Mouse (Mus musculus): Measurements from ENCODE around the gene St6galnac5.

Gene St6galnac5

GRCm38 (mm10) chr3:152950914-152951313 is 31.1 kb downstream of the St6galnac5 start:
- DNase-seq (ENCODE audit: low read depth, low spot score) = no peak

DNA sequence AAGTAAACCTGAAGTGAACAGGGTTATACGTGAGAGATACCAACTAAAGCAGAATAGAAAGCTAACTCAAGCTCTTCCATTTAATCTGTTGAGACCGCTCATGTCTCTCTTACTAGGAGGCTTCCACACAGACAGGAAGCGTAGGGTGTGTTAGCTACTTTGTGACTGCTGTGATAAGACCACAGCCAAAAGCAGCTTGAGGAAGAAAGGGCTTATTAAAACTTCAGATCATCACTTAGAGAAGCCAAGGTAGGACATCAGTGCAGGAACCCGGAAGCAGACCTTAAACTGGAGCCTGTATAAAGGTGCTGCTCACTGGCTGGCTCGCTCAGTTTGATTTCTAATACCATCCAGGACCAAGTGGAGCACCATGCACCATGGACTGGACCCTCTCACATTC is 31.7 kb downstream of the St6galnac5 start:
- DNase-seq (ENCODE audit: low read depth, low spot score) = no peak

DNA sequence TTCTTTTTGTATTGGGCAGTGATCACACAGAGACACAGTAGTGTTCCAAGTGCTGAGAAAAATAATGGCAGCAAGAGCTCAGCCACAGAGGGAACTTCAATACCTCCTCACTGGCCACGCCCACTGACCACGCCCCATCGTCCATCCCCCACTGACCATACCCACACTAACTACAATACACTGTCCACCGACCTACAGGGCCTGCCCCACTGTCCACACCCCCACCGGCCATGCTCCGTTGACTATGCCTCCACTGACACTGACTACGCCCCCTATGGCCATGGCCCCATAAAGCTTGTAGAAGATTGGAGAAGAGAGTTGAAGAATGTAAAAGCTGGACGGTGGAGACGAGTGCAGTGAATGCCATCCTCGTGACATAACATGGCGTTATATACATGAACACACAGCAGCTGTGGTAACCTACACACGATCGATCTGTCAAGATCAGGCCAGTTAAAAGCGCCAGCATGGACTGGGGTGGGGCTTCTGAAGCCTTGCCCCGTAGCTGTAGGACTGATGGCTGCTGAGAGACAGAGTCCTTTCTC is 32.7 kb downstream of the St6galnac5 start:
- DNase-seq (ENCODE audit: low read depth, low spot score) = no peak

- no peak for DNase-seq (ENCODE audit: low read depth, low spot score)
These were observed 33.5 kb downstream of the St6galnac5 start for GRCm38 (mm10) chr3:152948556-152948955.

DNA sequence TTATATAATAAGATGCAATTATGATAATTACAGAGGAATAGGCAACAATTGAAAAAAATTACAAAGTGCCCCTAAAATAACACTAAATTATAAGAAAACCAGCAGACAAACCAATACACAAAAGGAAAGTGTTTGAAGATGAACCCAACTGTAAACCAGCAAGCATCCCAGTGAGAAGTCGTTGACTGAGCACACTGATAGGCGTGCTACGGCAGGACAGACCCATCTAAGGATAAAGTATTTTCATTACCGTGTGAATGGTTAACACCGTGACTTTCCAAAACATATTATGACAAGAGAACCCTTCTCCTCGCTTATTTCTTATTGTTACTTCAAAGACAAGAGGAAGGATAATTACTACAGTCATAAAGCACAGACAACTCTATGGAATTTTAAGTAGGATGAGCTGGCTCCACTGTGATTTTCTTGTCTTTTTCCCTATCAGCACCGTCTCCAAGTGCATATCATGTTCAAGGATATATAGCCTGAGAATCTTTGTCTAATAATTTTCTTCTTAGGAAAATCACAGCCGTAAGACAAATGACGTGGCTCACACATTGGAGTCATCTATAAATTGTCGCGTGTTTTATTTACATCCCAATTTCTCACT is 34.9 kb downstream of the St6galnac5 start:
- DNase-seq (ENCODE audit: low read depth, low spot score) = no peak

DNA sequence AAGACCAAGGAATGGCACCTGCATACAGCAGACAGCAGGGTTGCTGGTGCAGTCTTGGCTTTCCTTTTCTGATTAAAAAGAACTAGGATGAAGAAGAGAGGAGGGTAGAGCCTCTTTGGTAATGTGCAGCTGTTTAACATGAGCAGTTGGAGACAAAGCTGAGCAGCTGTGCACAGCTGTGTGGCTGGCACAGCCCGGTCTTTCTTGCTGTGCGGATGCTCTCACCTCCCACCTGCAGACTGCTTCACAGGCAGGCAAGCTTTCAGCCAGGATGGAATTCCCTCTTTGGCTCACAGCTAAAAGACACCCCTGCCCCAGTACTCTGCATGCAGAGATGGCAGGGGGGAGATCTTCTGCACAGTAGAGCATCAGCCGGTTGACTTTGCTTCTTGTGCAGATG is 37.3 kb downstream of the St6galnac5 start:
- no peak for DNase-seq (ENCODE audit: low read depth, low spot score)

- DNase-seq (ENCODE audit: low read depth, low spot score) = no peak
These were observed 39.1 kb downstream of the St6galnac5 start for GRCm38 (mm10) chr3:152942985-152943384.

DNA sequence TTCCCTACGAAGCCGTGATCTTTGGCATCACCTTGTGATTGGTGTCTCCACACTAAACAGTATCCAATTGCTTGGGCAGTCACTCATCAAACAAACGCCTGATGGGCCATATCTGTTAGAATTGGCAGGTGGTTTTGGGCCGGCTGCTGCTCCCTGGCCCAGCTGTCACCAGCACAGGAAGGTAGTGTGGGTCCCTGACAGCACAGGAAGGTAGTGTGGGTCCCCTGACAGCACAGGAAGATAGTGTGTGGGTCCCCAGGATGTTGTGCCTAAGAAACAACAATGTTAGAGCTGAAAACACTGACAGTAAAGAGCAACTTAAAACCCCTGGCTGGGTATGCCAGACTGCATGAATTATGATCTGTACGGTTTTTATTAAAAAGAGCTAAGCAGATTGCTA is 40.4 kb downstream of the St6galnac5 start:
- no peak for DNase-seq (ENCODE audit: low read depth, low spot score)

DNA sequence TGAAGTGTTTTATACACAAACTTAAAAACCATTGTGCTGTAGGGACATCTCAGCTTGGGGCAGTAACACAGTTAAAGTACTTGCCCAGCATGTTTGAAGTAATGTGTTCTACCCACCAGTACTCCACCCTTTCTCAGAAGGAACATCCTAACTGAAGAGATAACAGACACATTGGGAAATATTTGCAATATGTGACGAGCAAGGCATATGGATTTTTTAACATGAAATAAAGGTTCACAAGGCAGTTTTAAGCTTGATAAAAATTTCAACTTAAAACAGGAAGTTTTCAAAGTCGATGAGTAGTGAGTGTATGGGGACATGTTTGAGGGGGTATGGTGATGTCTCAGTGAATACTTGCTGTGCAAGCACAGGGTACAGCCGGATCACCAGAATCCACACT is 45.7 kb downstream of the St6galnac5 start:
- no peak for DNase-seq (ENCODE audit: low read depth, low spot score)

- DNase-seq (ENCODE audit: low read depth, low spot score) = no peak
These were observed 48.3 kb downstream of the St6galnac5 start for GRCm38 (mm10) chr3:152933737-152934136.

GRCm38 (mm10) chr3:152932544-152932943 is 49.5 kb downstream of the St6galnac5 start:
- no peak for DNase-seq (ENCODE audit: low read depth, low spot score)

DNA sequence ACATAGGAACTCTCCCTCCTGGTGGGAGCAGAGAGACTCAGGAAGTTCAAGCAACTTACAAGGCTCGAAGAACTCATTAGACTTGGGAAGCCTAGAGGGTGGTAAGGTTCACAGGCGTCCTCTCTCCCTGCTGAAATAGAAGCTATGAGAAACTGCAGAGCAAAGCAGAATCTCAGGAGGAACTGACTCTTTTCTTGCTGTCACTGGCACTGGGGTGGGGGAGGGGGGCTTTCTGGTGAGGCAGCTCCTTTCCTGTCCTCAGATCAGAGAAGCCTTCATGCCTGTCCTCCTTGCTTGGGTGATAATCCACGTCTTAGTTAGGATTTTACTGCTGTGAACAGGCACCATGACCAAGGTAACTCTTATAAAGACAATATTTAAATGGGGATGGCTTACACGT is 50.0 kb downstream of the St6galnac5 start:
- no peak for DNase-seq (ENCODE audit: low read depth, low spot score)

GRCm38 (mm10) chr3:152931354-152931753 is 50.7 kb downstream of the St6galnac5 start:
- no peak for DNase-seq (ENCODE audit: low read depth, low spot score)

- no peak for DNase-seq (ENCODE audit: low read depth, low spot score)
These were observed 52.2 kb downstream of the St6galnac5 start for GRCm38 (mm10) chr3:152929788-152930281.

DNA sequence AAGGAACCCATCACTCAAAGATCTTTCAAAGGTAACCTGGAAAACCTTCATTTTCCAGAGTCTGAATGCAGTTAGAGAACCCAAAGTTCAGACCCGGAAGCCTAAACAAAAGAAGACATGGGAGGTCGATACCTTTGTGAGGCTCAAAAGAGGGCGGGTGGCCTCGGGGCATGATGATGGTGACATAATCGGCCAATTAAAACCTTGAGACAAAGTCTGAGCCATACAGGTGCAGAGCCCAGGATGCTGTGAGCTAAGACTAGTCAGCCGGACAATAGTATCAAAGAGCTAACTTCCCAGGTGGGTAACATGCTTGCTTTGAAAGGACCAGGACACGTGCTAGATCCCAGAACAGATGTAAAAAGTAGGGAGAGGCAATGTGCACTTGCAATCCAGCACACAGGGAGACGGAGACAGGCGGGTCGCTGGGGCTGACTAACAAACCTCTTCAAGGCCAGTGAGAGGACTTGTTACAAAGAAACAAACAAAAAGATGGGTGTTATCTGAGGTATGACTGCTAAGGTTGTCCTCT is 52.7 kb downstream of the St6galnac5 start:
- DNase-seq (ENCODE audit: low read depth, low spot score) = no peak

DNA sequence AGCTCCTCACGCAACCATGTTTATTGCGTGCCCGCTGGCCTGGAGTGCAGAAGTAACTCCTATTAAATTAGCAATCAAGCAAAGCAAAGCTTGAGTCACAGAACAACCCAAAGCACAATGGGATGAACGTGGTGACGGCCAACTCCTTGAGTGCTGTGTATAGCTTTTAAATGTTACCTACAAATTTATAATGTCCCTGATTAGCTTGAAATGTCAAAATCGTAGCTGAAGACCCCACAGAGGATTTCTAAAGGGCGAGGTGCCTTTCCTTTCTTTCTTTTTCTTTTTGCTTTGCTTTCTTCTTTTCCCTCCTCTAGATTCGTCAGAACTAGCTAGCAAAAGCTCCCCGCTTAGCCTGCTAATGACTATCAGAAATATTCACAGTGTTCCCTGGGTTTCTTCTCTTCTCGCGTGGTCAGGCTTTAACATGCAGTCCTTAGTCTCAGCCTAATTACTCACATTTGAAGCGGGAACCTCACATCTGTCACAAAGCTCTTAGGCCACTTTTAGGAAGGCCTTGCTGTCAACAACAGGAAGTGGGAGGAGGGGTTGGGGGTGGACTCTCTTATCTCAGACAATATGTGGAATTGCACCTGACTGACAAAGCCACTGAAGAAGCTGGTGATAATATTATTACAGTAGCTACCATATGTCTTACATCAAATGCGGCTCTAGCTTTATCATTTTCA is 53.6 kb downstream of the St6galnac5 start:
- DNase-seq (ENCODE audit: low read depth, low spot score) = no peak

- no peak for DNase-seq (ENCODE audit: low read depth, low spot score)
These were observed 55.9 kb downstream of the St6galnac5 start for GRCm38 (mm10) chr3:152926166-152926565.

- DNase-seq (ENCODE audit: low read depth, low spot score) = no peak
These were observed 56.7 kb downstream of the St6galnac5 start for GRCm38 (mm10) chr3:152925364-152925763.

- no peak for DNase-seq (ENCODE audit: low read depth, low spot score)
These were observed 58.5 kb downstream of the St6galnac5 start for GRCm38 (mm10) chr3:152923530-152923929.

DNA sequence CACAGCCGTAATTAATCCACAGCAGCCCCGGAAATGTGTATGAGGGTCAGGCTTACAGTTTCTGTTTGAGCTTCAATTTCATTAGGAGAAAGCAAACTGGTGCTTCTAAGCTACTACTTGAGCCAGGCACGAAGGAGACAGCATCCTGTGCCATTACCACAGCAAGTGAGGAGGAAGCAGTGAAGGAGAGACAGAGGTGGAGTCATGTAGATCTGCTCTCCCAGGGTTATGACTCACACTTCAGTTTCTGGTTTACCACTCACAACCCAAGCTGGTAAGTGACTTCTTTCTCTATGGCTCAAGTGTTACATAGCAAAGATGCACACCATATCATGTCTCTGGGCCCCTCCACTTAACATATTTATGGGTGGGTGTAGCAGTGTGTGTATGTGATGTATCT is 61.7 kb downstream of the St6galnac5 start:
- DNase-seq (ENCODE audit: low read depth, low spot score) = no peak

- no peak for DNase-seq (ENCODE audit: low read depth, low spot score)
These were observed 62.9 kb downstream of the St6galnac5 start for GRCm38 (mm10) chr3:152919101-152919500.

DNA sequence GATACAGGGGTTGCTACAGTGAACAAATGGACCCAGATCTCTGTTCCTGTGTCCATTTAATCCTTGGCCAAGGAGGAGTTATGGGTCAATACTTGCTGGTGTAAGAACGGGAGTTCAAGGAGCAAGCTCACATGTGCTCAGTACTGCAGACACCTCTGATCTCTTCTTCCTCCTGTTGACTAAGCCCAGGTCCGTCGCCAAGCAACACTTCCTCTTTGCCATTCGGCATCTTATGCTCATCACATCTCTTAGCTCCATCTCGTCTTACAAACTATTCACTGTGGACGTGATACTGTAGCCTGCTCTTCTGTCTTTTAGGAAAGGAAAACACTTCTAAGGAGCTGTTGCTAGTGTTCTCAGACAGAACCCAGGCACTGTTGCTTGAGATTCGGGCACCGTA is 64.5 kb downstream of the St6galnac5 start:
- DNase-seq (ENCODE audit: low read depth, low spot score) = no peak

DNA sequence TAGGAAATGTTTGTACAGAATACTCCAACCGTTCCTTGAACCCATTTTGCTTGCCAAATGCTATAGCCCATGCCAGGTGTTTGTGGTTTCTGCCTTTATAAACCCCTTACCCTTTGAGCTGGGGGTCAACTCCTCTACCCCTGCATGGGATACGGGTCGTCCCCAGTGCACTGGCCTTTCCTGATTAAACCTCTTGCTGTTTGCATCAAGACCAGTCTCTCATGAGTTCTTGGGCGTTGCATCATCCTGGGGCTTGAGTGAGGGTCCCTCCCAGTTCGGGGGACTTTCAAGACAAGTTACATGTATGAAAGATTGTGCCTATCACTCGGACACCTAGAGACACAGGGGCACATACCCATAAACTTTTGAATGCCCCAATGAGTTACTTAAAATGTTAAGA is 67.7 kb downstream of the St6galnac5 start:
- DNase-seq (ENCODE audit: low read depth, low spot score) = no peak
